Mouse (Mus musculus) yolk sac, embryonic 10.5 days (tissue): ENCODE data around the gene Hdac4.

ENCODE experiments used
- DNase-seq: peaks from one replicate; pipeline ENCODE4 v3.0.0-alpha.2; 2017; ENCODE audit warnings: low spot score

Hdac4 gene

GRCm38 (mm10) chr1:91962256-91962655 lies 233.2 kb downstream of the Hdac4 start:
- peak; percentile 23 for DNase-seq

GRCm38 (mm10) chr1:91961231-91961630 lies 234.3 kb downstream of the Hdac4 start:
- peak; percentile 6 for DNase-seq

- no peak for DNase-seq
These were observed 235.6 kb downstream of the Hdac4 start for GRCm38 (mm10) chr1:91959891-91960290.

- DNase-seq: no peak
These were observed 236.5 kb downstream of the Hdac4 start for GRCm38 (mm10) chr1:91959044-91959443.

GRCm38 (mm10) chr1:91956229-91956628 lies 239.3 kb downstream of the Hdac4 start:
- no peak for DNase-seq

- no peak for DNase-seq
These were observed 240.5 kb downstream of the Hdac4 start for GRCm38 (mm10) chr1:91954954-91955353.

- no peak for DNase-seq
These were observed 242.6 kb downstream of the Hdac4 start for GRCm38 (mm10) chr1:91952912-91953311.

- DNase-seq: no peak
These were observed 248.1 kb downstream of the Hdac4 start for GRCm38 (mm10) chr1:91947441-91947840.

- no peak for DNase-seq
These were observed 252.9 kb downstream of the Hdac4 start for GRCm38 (mm10) chr1:91942583-91942982.

GRCm38 (mm10) chr1:91942031-91942430 lies 253.5 kb downstream of the Hdac4 start:
- no peak for DNase-seq

GRCm38 (mm10) chr1:91941094-91941493 lies 254.4 kb downstream of the Hdac4 start:
- no peak for DNase-seq

- DNase-seq: no peak
These were observed 260.3 kb downstream of the Hdac4 start for GRCm38 (mm10) chr1:91935171-91935570.

- DNase-seq: no peak
These were observed 261.8 kb downstream of the Hdac4 start for GRCm38 (mm10) chr1:91933681-91934080.

GRCm38 (mm10) chr1:91932221-91932620 lies 263.3 kb downstream of the Hdac4 start:
- no peak for DNase-seq

- no peak for DNase-seq
These were observed 263.7 kb downstream of the Hdac4 start for GRCm38 (mm10) chr1:91931786-91932185.

- no peak for DNase-seq
These were observed 264.3 kb downstream of the Hdac4 start for GRCm38 (mm10) chr1:91931196-91931595.

GRCm38 (mm10) chr1:91929051-91929450 lies 266.4 kb downstream of the Hdac4 start:
- no peak for DNase-seq

GRCm38 (mm10) chr1:91927536-91928315 lies 267.8 kb downstream of the Hdac4 start:
- no peak for DNase-seq

- no peak for DNase-seq
These were observed 271.9 kb downstream of the Hdac4 start for GRCm38 (mm10) chr1:91923567-91923966.

GRCm38 (mm10) chr1:91922235-91923152 lies 273.0 kb downstream of the Hdac4 start:
- DNase-seq: no peak

GRCm38 (mm10) chr1:91921702-91922101 lies 273.8 kb downstream of the Hdac4 start:
- DNase-seq: no peak

- no peak for DNase-seq
These were observed 274.2 kb downstream of the Hdac4 start for GRCm38 (mm10) chr1:91921279-91921678.

- DNase-seq: no peak
These were observed 275.4 kb downstream of the Hdac4 start for GRCm38 (mm10) chr1:91920038-91920589.
